Mouse (Mus musculus): ENCODE results near the gene Scarf1.

Scarf1 gene

GRCm38 (mm10) chr11:75529771-75530170, 16.4 kb downstream of the Scarf1 start:
- no peaks in the 10 kb centered on the region for H3K36me3 ChIP-seq (ENCODE audit: control insufficient read depth, insufficient read depth, low read length, poor library complexity, severe bottlenecking)
- DNase-seq (ENCODE audit: low read depth, low spot score): no peak
- H3K27me3 ChIP-seq (ENCODE audit: control insufficient read depth, insufficient read depth, low read length, poor library complexity, severe bottlenecking): no peaks in the 10 kb centered on the region; the same call in 1 of the 2 replicates

GRCm38 (mm10) chr11:75530325-75530724, 17.0 kb downstream of the Scarf1 start:
- DNase-seq (ENCODE audit: low read depth, low spot score): peak; percentile 93
- no peaks in the 10 kb centered on the region for H3K36me3 ChIP-seq (ENCODE audit: control insufficient read depth, insufficient read depth, low read length, poor library complexity, severe bottlenecking)
- H3K27me3 ChIP-seq (ENCODE audit: control insufficient read depth, insufficient read depth, low read length, poor library complexity, severe bottlenecking): no peaks in the 10 kb centered on the region; the same call in 1 of the 2 replicates

- Histone ChIP-seq H3K36me3 (ENCODE audit: control insufficient read depth, insufficient read depth, low read length, poor library complexity, severe bottlenecking) (no peaks in the 10 kb centered on the region), H3K27me3 (ENCODE audit: control insufficient read depth, insufficient read depth, low read length, poor library complexity, severe bottlenecking) (no peaks in the 10 kb centered on the region; the same call in 1 of the 2 replicates)
- DNase-seq (ENCODE audit: low read depth, low spot score): no peak
Measured at GRCm38 (mm10) chr11:75530845-75531373, 17.6 kb downstream of the Scarf1 start.

- H3K27me3 ChIP-seq (ENCODE audit: control insufficient read depth, insufficient read depth, low read length, poor library complexity, severe bottlenecking): no peaks in the 10 kb centered on the region; the same call in 1 of the 2 replicates
- DNase-seq (ENCODE audit: low read depth, low spot score): peak; percentile 86
- H3K36me3 ChIP-seq (ENCODE audit: control insufficient read depth, insufficient read depth, low read length, poor library complexity, severe bottlenecking): no peaks in the 10 kb centered on the region
Measured at GRCm38 (mm10) chr11:75531469-75532242, 18.3 kb downstream of the Scarf1 start, which contains the start of gene Slc43a2. Gene Slc43a2, plus strand, starts transcription at chr11:75531694.

GRCm38 (mm10) chr11:75532340-75533277, 19.3 kb downstream of the Scarf1 start:
- peak; percentile 82 for DNase-seq (ENCODE audit: low read depth, low spot score)
- Histone ChIP-seq H3K36me3 (ENCODE audit: control insufficient read depth, insufficient read depth, low read length, poor library complexity, severe bottlenecking) (0 out of 2 replicates have a peak, but pooled peaks cover 2% of the 10 kb centered on the region), H3K27me3 (ENCODE audit: control insufficient read depth, insufficient read depth, low read length, poor library complexity, severe bottlenecking) (no peaks in the 10 kb centered on the region; the same call in 1 of the 2 replicates)

- Histone ChIP-seq H3K36me3 (ENCODE audit: control insufficient read depth, insufficient read depth, low read length, poor library complexity, severe bottlenecking) (0 out of 2 replicates have a peak, but pooled peaks cover 2% of the 10 kb centered on the region), H3K27me3 (ENCODE audit: control insufficient read depth, insufficient read depth, low read length, poor library complexity, severe bottlenecking) (no peaks in the 10 kb centered on the region; the same call in 1 of the 2 replicates)
- DNase-seq (ENCODE audit: low read depth, low spot score): peak; percentile 46
Measured at GRCm38 (mm10) chr11:75533314-75534015, 20.1 kb downstream of the Scarf1 start.

- no peaks in the 10 kb centered on the region; the same call in 1 of the 2 replicates for H3K27me3 ChIP-seq (ENCODE audit: control insufficient read depth, insufficient read depth, low read length, poor library complexity, severe bottlenecking)
- no peak for DNase-seq (ENCODE audit: low read depth, low spot score)
Measured at GRCm38 (mm10) chr11:75534286-75535033, 21.1 kb downstream of the Scarf1 start.

GRCm38 (mm10) chr11:75535106-75535795, 21.9 kb downstream of the Scarf1 start:
- no peak for DNase-seq (ENCODE audit: low read depth, low spot score)
- Histone ChIP-seq H3K27me3 (ENCODE audit: control insufficient read depth, insufficient read depth, low read length, poor library complexity, severe bottlenecking) (no peaks in the 10 kb centered on the region), H3K36me3 (ENCODE audit: control insufficient read depth, insufficient read depth, low read length, poor library complexity, severe bottlenecking) (0 out of 2 replicates have a peak, but pooled peaks cover 2% of the 10 kb centered on the region)

More at GRCm38 (mm10) chr11:75534286-75535033, 21.1 kb downstream of the Scarf1 start:
- 0 out of 2 replicates have a peak, but pooled peaks cover 2% of the 10 kb centered on the region for H3K36me3 ChIP-seq (ENCODE audit: control insufficient read depth, insufficient read depth, low read length, poor library complexity, severe bottlenecking)

GRCm38 (mm10) chr11:75536255-75537024, 23.1 kb downstream of the Scarf1 start:
- no peaks in the 10 kb centered on the region for H3K27me3 ChIP-seq (ENCODE audit: control insufficient read depth, insufficient read depth, low read length, poor library complexity, severe bottlenecking)
- 0 out of 2 replicates have a peak, but pooled peaks cover 2% of the 10 kb centered on the region for H3K36me3 ChIP-seq (ENCODE audit: control insufficient read depth, insufficient read depth, low read length, poor library complexity, severe bottlenecking)
- DNase-seq (ENCODE audit: low read depth, low spot score): no peak

- 0 out of 2 replicates have a peak, but pooled peaks cover 2% of the 10 kb centered on the region for H3K36me3 ChIP-seq (ENCODE audit: control insufficient read depth, insufficient read depth, low read length, poor library complexity, severe bottlenecking)
- DNase-seq (ENCODE audit: low read depth, low spot score): no peak
- no peaks in the 10 kb centered on the region for H3K27me3 ChIP-seq (ENCODE audit: control insufficient read depth, insufficient read depth, low read length, poor library complexity, severe bottlenecking)
Measured at GRCm38 (mm10) chr11:75537025-75537414, 23.7 kb downstream of the Scarf1 start.

GRCm38 (mm10) chr11:75537491-75538183, 24.3 kb downstream of the Scarf1 start:
- Histone ChIP-seq H3K27me3 (ENCODE audit: control insufficient read depth, insufficient read depth, low read length, poor library complexity, severe bottlenecking) (no peaks in the 10 kb centered on the region), H3K36me3 (ENCODE audit: control insufficient read depth, insufficient read depth, low read length, poor library complexity, severe bottlenecking) (0 out of 2 replicates have a peak, but pooled peaks cover 2% of the 10 kb centered on the region)
- no peak for DNase-seq (ENCODE audit: low read depth, low spot score)
